Mouse (Mus musculus) embryo, embryonic 10 days (tissue): ENCODE results near the gene Ctf1.

Experiments used
- DNase-seq: peaks from one replicate; pipeline ENCODE4 v3.0.0-alpha.2; 2015; ENCODE audit warnings: low spot score

Ctf1 gene

GRCm38 (mm10) chr7:127712461-127713385 is at the start of gene Ctf1:
TSS of gene Ctf1 (plus strand) at chr7:127712736.
- DNase-seq, result peak; percentile 94

GRCm38 (mm10) chr7:127662926-127663325 is 49.6 kb upstream of the Ctf1 start:
- no peak for DNase-seq

- no peak for DNase-seq
Measured at GRCm38 (mm10) chr7:127666066-127666654, 46.4 kb upstream of the Ctf1 start.

GRCm38 (mm10) chr7:127666679-127667078 is 45.9 kb upstream of the Ctf1 start:
- DNase-seq, result no peak

GRCm38 (mm10) chr7:127667171-127667570 is 45.4 kb upstream of the Ctf1 start:
- DNase-seq, result no peak

- DNase-seq, result no peak
Measured at GRCm38 (mm10) chr7:127671880-127672774, 40.4 kb upstream of the Ctf1 start.

GRCm38 (mm10) chr7:127672776-127673175 is 39.8 kb upstream of the Ctf1 start:
- no peak for DNase-seq

GRCm38 (mm10) chr7:127674977-127675376 is 37.6 kb upstream of the Ctf1 start:
- DNase-seq, result peak; percentile 98

- peak; percentile 24 for DNase-seq
Measured at GRCm38 (mm10) chr7:127675391-127675811, 37.1 kb upstream of the Ctf1 start.

GRCm38 (mm10) chr7:127677077-127677476 is 35.5 kb upstream of the Ctf1 start:
- peak; percentile 70 for DNase-seq

GRCm38 (mm10) chr7:127677609-127678008 is 34.9 kb upstream of the Ctf1 start:
- no peak for DNase-seq

- DNase-seq, result no peak
Measured at GRCm38 (mm10) chr7:127678811-127679210, 33.7 kb upstream of the Ctf1 start.

GRCm38 (mm10) chr7:127680541-127680940 is 32.0 kb upstream of the Ctf1 start:
- DNase-seq, result no peak

GRCm38 (mm10) chr7:127681888-127682553 is 30.5 kb upstream of the Ctf1 start:
- DNase-seq, result no peak

- peak; percentile 18 for DNase-seq
Measured at GRCm38 (mm10) chr7:127685304-127686018, 27.1 kb upstream of the Ctf1 start.

- DNase-seq, result no peak
Measured at GRCm38 (mm10) chr7:127686740-127687449, 25.6 kb upstream of the Ctf1 start.

- no peak for DNase-seq
Measured at GRCm38 (mm10) chr7:127688935-127689334, 23.6 kb upstream of the Ctf1 start.

GRCm38 (mm10) chr7:127689626-127690280 is 22.8 kb upstream of the Ctf1 start:
- no peak for DNase-seq

GRCm38 (mm10) chr7:127691221-127691989 is 21.1 kb upstream of the Ctf1 start:
- peak; percentile 79 for DNase-seq
